Mouse (Mus musculus): ENCODE data around the gene Plod3.

DNA sequence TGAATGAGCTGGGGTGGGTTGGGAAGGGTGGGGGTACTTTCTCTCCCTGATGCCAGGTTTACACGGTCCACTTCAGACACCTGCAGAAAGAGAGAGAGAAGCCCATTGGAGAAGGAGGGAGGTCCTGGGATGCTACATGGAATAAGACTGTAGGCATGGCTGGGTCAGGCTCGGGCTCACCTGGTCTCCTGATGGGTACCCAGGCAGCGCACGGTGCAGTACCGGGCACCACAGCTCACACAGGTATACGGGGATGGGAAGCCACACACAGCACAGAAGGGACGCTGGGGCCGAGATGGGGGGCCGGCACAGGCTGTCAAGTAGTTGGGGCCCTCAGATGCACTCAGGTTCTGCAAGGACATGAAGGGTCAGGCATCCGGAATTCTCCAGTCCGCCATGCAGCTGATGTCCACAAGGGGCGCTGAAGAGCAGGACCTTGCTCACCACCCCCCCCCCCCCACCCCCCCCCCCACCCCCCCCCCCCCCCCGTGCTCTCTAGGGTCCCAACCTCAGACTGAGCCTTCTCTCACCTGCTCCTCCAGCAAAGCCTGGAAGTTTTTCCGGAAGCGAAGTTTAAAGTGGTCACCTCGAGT is 4.4 kb upstream of the Plod3 start:
- TF ChIP-seq CTCF (IDR thresholded peaks at IDR 0.05; ENCODE audit: low read depth, low read length), result peak; percentile 71
- no peak for TF ChIP-seq POLR2A (IDR thresholded peaks at IDR 0.05; ENCODE audit: extremely low read depth, insufficient read depth, low read length)

All from liver, adult 2 months (tissue).